Comparison of ENCODE assay signal across 7 mouse cellular contexts in the genomic region with DNA sequence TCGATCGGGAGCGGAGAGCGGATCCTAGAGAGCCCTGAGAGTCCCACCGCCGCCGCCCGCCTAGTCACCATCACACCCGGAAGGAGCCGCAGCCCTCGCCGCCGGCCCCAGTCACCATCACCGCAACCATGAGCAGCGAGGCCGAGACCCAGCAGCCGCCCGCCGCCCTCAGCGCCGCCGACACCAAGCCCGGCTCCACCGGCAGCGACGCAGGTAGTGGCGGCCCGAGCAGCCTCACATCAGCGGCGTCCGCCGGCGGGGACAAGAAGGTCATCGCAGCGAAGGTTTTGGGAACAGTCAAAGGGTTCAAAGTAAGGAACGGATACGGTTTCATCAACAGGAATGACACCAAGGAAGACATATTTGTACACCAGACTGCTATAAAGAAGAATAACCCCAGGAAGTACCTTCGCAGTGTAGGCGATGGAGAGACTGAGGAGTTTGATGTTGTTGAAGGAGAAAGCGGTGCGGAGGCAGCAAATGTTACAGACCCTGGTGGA. TPM values are rescaled to one million over a fixed set of nuclear protein-coding genes. Genes with fewer than 3 reads are reported as not detected.
DNase-seq lines count a peak whose midpoint lies in the region; ATAC-seq and TF ChIP-seq lines count a peak whose summit lies in the region.

No protein-coding gene starts in this region.

- H3K27me3 ChIP-seq in heart, embryonic 16.5 days (ENCODE audit: control insufficient read depth, insufficient read depth, low read length) = peaks cover 17% of the 10 kb centered on the region
- peaks cover 7% of the 10 kb centered on the region; the same call in 1 of the 2 replicates for H3K27me3 ChIP-seq in small intestine, adult 2 months (ENCODE audit: control insufficient read depth, insufficient read depth, low read length)

- H3K9ac ChIP-seq in heart, embryonic 16.5 days (ENCODE audit: low read length) = peak overlapping the region; percentile 34

- peak overlapping the region; percentile 48 for H3K4me3 ChIP-seq in heart, embryonic 16.5 days (ENCODE audit: low read length)
- peak overlapping the region; percentile 54 for H3K4me3 ChIP-seq in layer of hippocampus, adult 2 months
- peak overlapping the region; percentile 41 for H3K4me3 ChIP-seq in small intestine, adult 2 months (ENCODE audit: low read depth, low read length)

- 8% methylated on average over 41 of the region's 41 CpGs for WGBS in heart, embryonic 16.5 days
- 9% methylated on average over 41 of the region's 41 CpGs for WGBS in small intestine, adult 2 months

- no peak for TF ChIP-seq CTCF in layer of hippocampus, adult 2 months (conservative IDR thresholded peaks at IDR 0.05)
- TF ChIP-seq CTCF in small intestine, adult 2 months (IDR thresholded peaks at IDR 0.05; ENCODE audit: extremely low read depth, insufficient read length, insufficient replicate concordance, low read depth, low read length) = no peak

- ATAC-seq in heart, embryonic 16.5 days (replicated peaks; ENCODE audit: extremely low read depth, insufficient read depth, low FRiP score) = no peak; the same call in 1 of the 2 replicates

- H3K4me1 ChIP-seq in heart, embryonic 16.5 days (ENCODE audit: control insufficient read depth, insufficient read depth, low read length) = no peaks in the 10 kb centered on the region
- no peaks in the 10 kb centered on the region for H3K4me1 ChIP-seq in small intestine, adult 2 months (ENCODE audit: control insufficient read depth, insufficient read depth, insufficient read length, low read length)

- TF ChIP-seq POLR2A in small intestine, adult 2 months (IDR thresholded peaks at IDR 0.05; ENCODE audit: low read depth, low read length) = no peak

- H3K9me3 ChIP-seq in heart, embryonic 16.5 days (replicated peaks; ENCODE audit: control insufficient read depth, low read length) = no peaks in the 10 kb centered on the region

- peak; percentile 3 for DNase-seq in urinary bladder, postnatal 25 days (ENCODE audit: low spot score)
- DNase-seq in urinary bladder, postnatal 10 days (ENCODE audit: low spot score) = no peak
- peak; percentile 54 for DNase-seq in embryo, embryonic 10.5 days (ENCODE audit: low spot score)
- DNase-seq in layer of hippocampus, adult 2 months (ENCODE audit: low spot score in 2 of 2) = no peak
- peak; percentile 0 for DNase-seq in lung, postnatal 36 days

- peak overlapping the region; percentile 72 for H3K4me2 ChIP-seq in heart, embryonic 16.5 days (ENCODE audit: low read depth, low read length)

- H3K27ac ChIP-seq in heart, embryonic 16.5 days (ENCODE audit: low read length) = no peak overlapping the region
- H3K27ac ChIP-seq in layer of hippocampus, adult 2 months = no peak overlapping the region
- no peak overlapping the region for H3K27ac ChIP-seq in small intestine, adult 2 months (ENCODE audit: insufficient read depth, low read depth, low read length)

- H3K36me3 ChIP-seq in heart, embryonic 16.5 days (ENCODE audit: control insufficient read depth, insufficient read depth) = no peaks in the 10 kb centered on the region
- H3K36me3 ChIP-seq in small intestine, adult 2 months (ENCODE audit: control insufficient read depth, insufficient read depth, low read length) = no peaks in the 10 kb centered on the region

RNA-seq across cellular contexts. Expression of a gene that starts 37.2 kb away (rescaled TPM):
- 524 and 529 TPM in 2 replicates for polyA plus RNA-seq in heart, embryonic 16.5 days (2015; fragmentation: Nextera tagmentation; extraction: Ambion mirVana)
- total RNA-seq in layer of hippocampus, adult 2 months (2021) = 100 to 1,000 TPM; 233 to 241 TPM
- polyA plus RNA-seq in small intestine, adult 2 months (2012; rRNA removed) = 40.2 and 62.7 TPM in 2 replicates

Comparison
In these comparisons a context has a peak if more than half of its experiments do, and no peak if none do; other contexts are left out.
1. DNase-seq: peak in urinary bladder, postnatal 25 days (single experiment), embryo, embryonic 10.5 days (single experiment) and lung, postnatal 36 days (single experiment); none in urinary bladder, postnatal 10 days (single experiment) and layer of hippocampus, adult 2 months (0 of 2).
2. Peak in every context shown above with its lines, with median percentiles within 50 percentile points of each other: H3K4me3 ChIP-seq.